Mouse (Mus musculus): ENCODE results near the gene Alkal2. TPM values are rescaled to one million over a fixed set of nuclear protein-coding genes. Genes with fewer than 3 reads are reported as not detected.

The Alkal2 gene
- polyA plus RNA-seq, 1 experiment: 0.67 TPM

GRCm38 (mm10) chr12:30897039-30897438, 12.9 kb downstream of the Alkal2 start:
- Histone ChIP-seq H3K27ac (replicated peaks; ENCODE audit: low read depth, low read length) (no peak overlapping the region), H3K4me1 (ENCODE audit: control insufficient read depth, insufficient read depth, insufficient read length, low read length) (no peaks in the 10 kb centered on the region), H3K4me3 (ENCODE audit: insufficient read depth, low read depth, low read length) (no peak overlapping the region)

- H3K4me1 ChIP-seq (ENCODE audit: control insufficient read depth, insufficient read depth, insufficient read length, low read length): peaks cover 7% of the 10 kb centered on the region
- no peak overlapping the region for H3K27ac ChIP-seq (replicated peaks; ENCODE audit: low read depth, low read length)
- H3K4me3 ChIP-seq (ENCODE audit: insufficient read depth, low read depth, low read length): no peak overlapping the region
Observed at GRCm38 (mm10) chr12:30908658-30909057, 24.5 kb downstream of the Alkal2 start.

GRCm38 (mm10) chr12:30909881-30910280, 25.8 kb downstream of the Alkal2 start:
- Histone ChIP-seq H3K4me3 (ENCODE audit: insufficient read depth, low read depth, low read length) (no peak overlapping the region), H3K27ac (replicated peaks; ENCODE audit: low read depth, low read length) (no peak overlapping the region), H3K4me1 (ENCODE audit: control insufficient read depth, insufficient read depth, insufficient read length, low read length) (peaks cover 7% of the 10 kb centered on the region)

GRCm38 (mm10) chr12:30910860-30911259, 26.7 kb downstream of the Alkal2 start:
- Histone ChIP-seq H3K4me1 (ENCODE audit: control insufficient read depth, insufficient read depth, insufficient read length, low read length) (peaks cover 7% of the 10 kb centered on the region), H3K27ac (replicated peaks; ENCODE audit: low read depth, low read length) (peak overlapping the region; percentile 18; the same call in 1 of the 2 replicates), H3K4me3 (ENCODE audit: insufficient read depth, low read depth, low read length) (peak overlapping the region; percentile 85)

GRCm38 (mm10) chr12:30911261-30912047, 27.3 kb downstream of the Alkal2 start, which contains the start of the genes Acp1 and Sh3yl1:
TSS of gene Acp1 (minus strand) at chr12:30911589.
TSS of gene Sh3yl1 (plus strand) at chr12:30911668.
- H3K4me1 ChIP-seq (ENCODE audit: control insufficient read depth, insufficient read depth, insufficient read length, low read length): peaks cover 7% of the 10 kb centered on the region
- peak within 1 kb of the TSS; percentile 18; the same call in 1 of the 2 replicates for H3K27ac ChIP-seq (replicated peaks; ENCODE audit: low read depth, low read length)
- peak within 1 kb of the TSS; percentile 87 for H3K4me3 ChIP-seq (ENCODE audit: insufficient read depth, low read depth, low read length)

GRCm38 (mm10) chr12:30912048-30912381, 27.9 kb downstream of the Alkal2 start:
- no peak overlapping the region for H3K27ac ChIP-seq (replicated peaks; ENCODE audit: low read depth, low read length)
- H3K4me3 ChIP-seq (ENCODE audit: insufficient read depth, low read depth, low read length): peak overlapping the region; percentile 87

GRCm38 (mm10) chr12:30912840-30913239, 28.7 kb downstream of the Alkal2 start:
- H3K27ac ChIP-seq (replicated peaks; ENCODE audit: low read depth, low read length): no peak overlapping the region
- peaks cover 7% of the 10 kb centered on the region for H3K4me1 ChIP-seq (ENCODE audit: control insufficient read depth, insufficient read depth, insufficient read length, low read length)
- H3K4me3 ChIP-seq (ENCODE audit: insufficient read depth, low read depth, low read length): peak overlapping the region; percentile 20; the same call in 1 of the 2 replicates

More at GRCm38 (mm10) chr12:30912048-30912381, 27.9 kb downstream of the Alkal2 start:
- H3K4me1 ChIP-seq (ENCODE audit: control insufficient read depth, insufficient read depth, insufficient read length, low read length): peaks cover 7% of the 10 kb centered on the region

- Histone ChIP-seq H3K27ac (replicated peaks; ENCODE audit: low read depth, low read length) (no peak overlapping the region), H3K4me1 (ENCODE audit: control insufficient read depth, insufficient read depth, insufficient read length, low read length) (no peaks in the 10 kb centered on the region), H3K4me3 (ENCODE audit: insufficient read depth, low read depth, low read length) (no peak overlapping the region)
Observed at GRCm38 (mm10) chr12:30922401-30922800, 38.3 kb downstream of the Alkal2 start.

- no peaks in the 10 kb centered on the region for H3K4me1 ChIP-seq (ENCODE audit: control insufficient read depth, insufficient read depth, insufficient read length, low read length)
- no peak overlapping the region for H3K27ac ChIP-seq (replicated peaks; ENCODE audit: low read depth, low read length)
- H3K4me3 ChIP-seq (ENCODE audit: insufficient read depth, low read depth, low read length): no peak overlapping the region
Observed at GRCm38 (mm10) chr12:30928182-30928581, 44.1 kb downstream of the Alkal2 start.

GRCm38 (mm10) chr12:30933299-30933698, 49.2 kb downstream of the Alkal2 start:
- Histone ChIP-seq H3K4me3 (ENCODE audit: insufficient read depth, low read depth, low read length) (no peak overlapping the region), H3K4me1 (ENCODE audit: control insufficient read depth, insufficient read depth, insufficient read length, low read length) (no peaks in the 10 kb centered on the region), H3K27ac (replicated peaks; ENCODE audit: low read depth, low read length) (no peak overlapping the region)

GRCm38 (mm10) chr12:30936899-30937298, 52.8 kb downstream of the Alkal2 start:
- H3K27ac ChIP-seq (replicated peaks; ENCODE audit: low read depth, low read length): no peak overlapping the region
- no peak overlapping the region for H3K4me3 ChIP-seq (ENCODE audit: insufficient read depth, low read depth, low read length)
- H3K4me1 ChIP-seq (ENCODE audit: control insufficient read depth, insufficient read depth, insufficient read length, low read length): no peaks in the 10 kb centered on the region

Other genes starting within 250 kb of the Alkal2 start
- gene Acp1, start 27.3 kb downstream of the Alkal2 start, polyA plus RNA-seq (2012; ENCODE audit: insufficient read depth, insufficient read length, missing spikeins): 61.2 and 66.5 TPM in 2 replicates
- 1.5 and 2.1 TPM in 2 replicates for gene Sh3yl1, start 27.3 kb downstream of the Alkal2 start, polyA plus RNA-seq (2012; ENCODE audit: insufficient read depth, insufficient read length, missing spikeins)
- 0.50 TPM in 1 of 2 replicates, not detected in the other for gene Fam110c, start 189.5 kb downstream of the Alkal2 start, polyA plus RNA-seq (2012; ENCODE audit: insufficient read depth, insufficient read length, missing spikeins)

Data from brown adipose tissue, adult 24 weeks (tissue).